Comparison of ENCODE assay signal across 8 mouse cellular contexts in genomic region chr3:149088621-149089128, GRCm38 (mm10).
A peak's percentile ranks its signal among the peaks of the same experiment; 100 is the strongest.
DNase-seq lines count a peak whose midpoint lies in the region; ATAC-seq lines count a peak whose summit lies in the region.

No protein-coding gene starts in this region.

- H3K27ac ChIP-seq in embryonic facial prominence, embryonic 10.5 days (replicated peaks): peak overlapping the region; percentile 82
- H3K27ac ChIP-seq in hindbrain, embryonic 12.5 days: no peak overlapping the region
- H3K27ac ChIP-seq in liver, embryonic 15.5 days (replicated peaks): 0 out of 2 replicates have a peak overlapping the region, but pooled peaks have one; percentile 24
- no peak overlapping the region for H3K27ac ChIP-seq in stomach, embryonic 14.5 days (ENCODE audit: low read length)

- 5% methylated on average over 16 of the region's 16 CpGs for WGBS in embryonic facial prominence, embryonic 10.5 days
- WGBS in hindbrain, embryonic 12.5 days: 6% methylated on average over 16 of the region's 16 CpGs
- WGBS in liver, embryonic 15.5 days (ENCODE audit: insufficient replicate concordance): 2% methylated on average over 16 of the region's 16 CpGs
- 16% methylated on average over 16 of the region's 16 CpGs for WGBS in stomach, embryonic 14.5 days

- no peaks in the 10 kb centered on the region for H3K36me3 ChIP-seq in embryonic facial prominence, embryonic 10.5 days (replicated peaks)
- H3K36me3 ChIP-seq in hindbrain, embryonic 12.5 days: no peaks in the 10 kb centered on the region
- no peaks in the 10 kb centered on the region for H3K36me3 ChIP-seq in liver, embryonic 15.5 days (replicated peaks)
- H3K36me3 ChIP-seq in stomach, embryonic 14.5 days (ENCODE audit: control insufficient read depth, insufficient read depth, low read length): no peaks in the 10 kb centered on the region

- no peaks in the 10 kb centered on the region for H3K9me3 ChIP-seq in embryonic facial prominence, embryonic 10.5 days
- H3K9me3 ChIP-seq in hindbrain, embryonic 12.5 days (replicated peaks): no peaks in the 10 kb centered on the region
- H3K9me3 ChIP-seq in liver, embryonic 15.5 days (replicated peaks): no peaks in the 10 kb centered on the region
- H3K9me3 ChIP-seq in stomach, embryonic 14.5 days (ENCODE audit: control insufficient read depth, low read depth, low read length): no peaks in the 10 kb centered on the region

- peaks cover 13% of the 10 kb centered on the region for H3K27me3 ChIP-seq in embryonic facial prominence, embryonic 10.5 days (replicated peaks; ENCODE audit: low read depth, poor library complexity, severe bottlenecking)
- H3K27me3 ChIP-seq in hindbrain, embryonic 12.5 days: peaks cover 13% of the 10 kb centered on the region; the same call in 1 of the 2 replicates
- no peaks in the 10 kb centered on the region for H3K27me3 ChIP-seq in liver, embryonic 15.5 days
- no peaks in the 10 kb centered on the region for H3K27me3 ChIP-seq in stomach, embryonic 14.5 days (ENCODE audit: control insufficient read depth, insufficient read depth, low read length)

- H3K9ac ChIP-seq in hindbrain, embryonic 12.5 days: peak overlapping the region; percentile 45; the same call in 1 of the 2 replicates
- no peak overlapping the region for H3K9ac ChIP-seq in liver, embryonic 15.5 days
- H3K9ac ChIP-seq in stomach, embryonic 14.5 days (replicated peaks; ENCODE audit: low read depth, low read length): no peak overlapping the region

- peaks cover 90% of the 10 kb centered on the region for H3K4me1 ChIP-seq in embryonic facial prominence, embryonic 10.5 days
- H3K4me1 ChIP-seq in hindbrain, embryonic 12.5 days: peaks cover 18% of the 10 kb centered on the region
- peaks cover 26% of the 10 kb centered on the region for H3K4me1 ChIP-seq in liver, embryonic 15.5 days (replicated peaks)
- peaks cover 24% of the 10 kb centered on the region for H3K4me1 ChIP-seq in stomach, embryonic 14.5 days (ENCODE audit: control insufficient read depth, insufficient read depth, low read length)

- DNase-seq in cerebellum, postnatal 14 days: peak; percentile 24 to 35
- DNase-seq in cerebellum, adult 11 months: no peak
- DNase-seq in embryonic facial prominence, embryonic 10.5 days (ENCODE audit: low spot score): peak; percentile 72
- no peak for DNase-seq in ovary, adult 18-20 months (ENCODE audit: low spot score)
- DNase-seq in cerebellum, adult 9-10 months: no peak

- H3K4me3 ChIP-seq in embryonic facial prominence, embryonic 10.5 days: peak overlapping the region; percentile 48
- H3K4me3 ChIP-seq in hindbrain, embryonic 12.5 days: peak overlapping the region; percentile 27
- peak overlapping the region; percentile 21 for H3K4me3 ChIP-seq in liver, embryonic 15.5 days (replicated peaks)
- H3K4me3 ChIP-seq in stomach, embryonic 14.5 days (ENCODE audit: low read depth, low read length): no peak overlapping the region; the same call in 1 of the 2 replicates

- H3K4me2 ChIP-seq in hindbrain, embryonic 12.5 days (replicated peaks): peak overlapping the region; percentile 58
- peak overlapping the region; percentile 57 for H3K4me2 ChIP-seq in liver, embryonic 15.5 days
- peak overlapping the region; percentile 40 for H3K4me2 ChIP-seq in stomach, embryonic 14.5 days (replicated peaks; ENCODE audit: low read depth, low read length)

- ATAC-seq in hindbrain, embryonic 12.5 days (ENCODE audit: low FRiP score): peak; percentile 72
- peak; percentile 45; the same call in 1 of the 2 replicates for ATAC-seq in liver, embryonic 15.5 days (ENCODE audit: insufficient read depth)
- ATAC-seq in stomach, embryonic 14.5 days (ENCODE audit: insufficient number of reproducible peaks, insufficient read depth, low FRiP score, low read depth): peak; percentile 46; the same call in 1 of the 2 replicates

Comparison
In these comparisons a context has a peak if more than half of its experiments do, and no peak if none do; other contexts are left out.
1. DNase-seq: peak in cerebellum, postnatal 14 days (2 of 2) and embryonic facial prominence, embryonic 10.5 days (single experiment); none in cerebellum, adult 11 months (single experiment), ovary, adult 18-20 months (single experiment) and cerebellum, adult 9-10 months (single experiment).
2. H3K27ac ChIP-seq: peak in embryonic facial prominence, embryonic 10.5 days (single experiment) and liver, embryonic 15.5 days (single experiment); none in hindbrain, embryonic 12.5 days (single experiment) and stomach, embryonic 14.5 days (single experiment).
3. Peak in every context shown above with its lines, with median percentiles within 50 percentile points of each other: ATAC-seq and H3K4me2 ChIP-seq.